Mouse (Mus musculus) liver, adult 2 months (tissue): ENCODE data around the gene Nhsl1.

ENCODE experiments used
- CTCF ChIP-seq: fragments of 200-500 bp; IDR thresholded peaks from 2 replicates; pipeline ENCODE4 v1.5.1; 2011; ENCODE audit warnings: low read depth, low read length, control low read depth
- POLR2A ChIP-seq: fragments of 200-500 bp; IDR thresholded peaks from 2 replicates; pipeline ENCODE4 v1.6.1; 2011; ENCODE audit warnings: low read length, control low read depth; ENCODE audit not compliant: insufficient read depth; ENCODE audit errors: extremely low read depth

DNA sequence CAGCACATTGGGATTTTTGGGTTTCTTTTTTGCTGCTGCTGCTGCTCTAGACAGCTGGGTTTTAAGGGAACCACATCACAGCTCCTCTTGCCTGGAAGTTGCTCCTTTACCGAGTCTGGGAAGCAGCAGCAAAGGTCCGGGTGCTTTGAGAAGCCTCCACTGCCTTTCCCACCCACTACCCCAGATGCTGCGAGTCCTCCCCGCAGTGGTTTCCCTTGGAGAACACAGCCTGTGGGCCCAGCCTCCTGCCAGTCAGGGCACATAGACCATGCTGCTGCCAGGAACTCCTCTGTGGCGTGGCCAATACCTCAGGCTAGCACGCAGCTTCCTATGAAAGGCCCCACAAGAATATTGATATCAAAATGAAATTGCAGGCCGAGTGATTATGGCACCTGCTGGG is 178.3 kb downstream of the Nhsl1 start:
- no peak for TF ChIP-seq CTCF
- no peak for TF ChIP-seq POLR2A
